Mouse (Mus musculus): Measurements from ENCODE around the gene Panx2.
A peak's percentile ranks its signal among the peaks of the same experiment; 100 is the strongest.

The Panx2 gene

DNA sequence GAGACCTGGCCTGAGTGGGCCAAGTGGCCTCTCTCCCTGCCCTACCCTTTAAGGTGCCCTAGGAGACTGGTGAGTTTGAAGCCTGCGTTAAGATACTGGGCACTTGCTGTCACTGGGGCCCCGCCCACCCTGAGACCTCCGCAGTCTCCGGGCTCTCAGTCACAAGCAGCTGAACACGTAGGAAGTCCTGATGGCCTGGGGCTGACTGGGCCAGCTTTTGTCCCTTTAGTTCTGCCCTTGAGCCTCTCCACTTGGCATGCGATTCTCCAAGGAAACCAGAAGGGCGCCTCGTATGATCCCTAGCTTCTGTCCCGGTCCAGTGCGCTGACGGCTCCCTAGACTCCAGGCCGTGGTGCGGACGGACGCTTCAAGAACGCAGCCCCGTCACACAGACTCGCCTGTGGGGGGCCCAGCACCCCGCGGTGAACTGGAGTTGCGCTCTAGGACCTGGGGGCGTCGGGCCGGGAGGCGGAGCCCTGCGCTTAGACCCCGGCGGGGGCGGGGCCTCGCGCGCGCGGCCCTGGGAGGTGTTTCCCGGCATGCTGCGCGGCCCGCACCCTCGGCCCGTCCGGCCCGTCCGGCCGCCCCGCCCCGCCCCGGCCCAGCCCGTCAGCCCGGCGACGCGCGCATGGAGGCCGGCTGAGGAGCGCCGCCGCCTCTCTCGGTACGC is 16.1 kb downstream of the Panx2 start:
- peak; percentile 85 for DNase-seq (ENCODE audit: low spot score)

DNA sequence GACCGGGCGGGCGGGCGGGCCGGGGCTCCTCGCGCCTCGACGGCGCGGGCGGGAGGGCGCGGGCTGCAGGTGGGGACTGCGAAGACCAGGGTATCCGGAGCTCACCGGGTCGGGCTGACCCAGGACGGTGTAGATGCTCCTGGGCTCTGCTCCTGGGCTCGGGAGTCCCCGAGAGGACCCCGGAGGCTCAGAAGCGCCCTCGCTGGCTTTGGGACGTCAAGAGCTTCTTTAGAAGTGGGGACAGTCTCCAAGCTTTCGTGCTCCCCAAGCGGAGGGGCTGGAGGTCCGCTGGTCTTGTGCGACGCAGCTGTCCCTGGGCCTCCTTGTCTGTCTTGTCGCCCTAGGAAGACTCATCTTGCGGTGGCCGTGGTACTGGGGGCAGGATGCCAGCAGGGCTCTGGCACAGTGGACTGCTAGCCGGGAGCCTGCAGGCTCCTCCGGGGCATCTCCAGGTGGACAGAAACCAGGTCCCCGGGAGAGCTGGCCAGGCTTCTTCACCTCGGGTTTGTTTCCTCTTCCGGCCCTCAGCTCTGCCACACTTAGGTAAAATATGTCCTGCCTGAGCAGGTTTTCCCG is 16.7 kb downstream of the Panx2 start:
- peak; percentile 58 for DNase-seq (ENCODE audit: low spot score)

DNA sequence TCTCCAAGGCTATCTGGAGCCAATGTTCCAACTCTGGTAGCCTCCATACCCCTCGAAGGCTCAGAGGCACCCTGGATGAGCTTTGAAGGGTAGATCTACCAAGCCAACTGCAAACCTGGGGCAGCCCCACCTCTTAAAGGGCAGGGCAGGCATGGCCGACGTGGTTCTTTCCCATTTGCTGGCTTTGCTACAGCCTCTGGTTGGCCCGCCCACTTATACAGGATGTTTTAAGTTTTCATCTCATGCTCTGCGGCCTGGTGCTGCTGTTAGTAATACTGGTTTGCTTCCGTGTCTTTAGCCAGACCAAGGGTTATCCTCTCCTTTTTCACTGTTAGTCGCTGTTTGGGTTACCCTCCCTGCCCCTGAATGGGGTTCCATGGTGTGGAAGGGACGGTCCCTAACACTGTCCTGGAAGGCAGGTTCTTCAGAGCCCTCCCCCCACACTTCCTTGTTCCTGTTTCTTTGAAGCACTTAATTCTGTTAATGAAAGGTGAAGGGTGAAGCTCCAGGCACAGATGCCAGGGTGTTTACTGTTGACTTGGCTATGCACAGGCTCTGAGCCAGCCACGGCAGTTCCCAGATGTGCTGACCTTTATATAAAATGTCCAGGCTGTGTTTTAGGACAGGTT is 18.8 kb downstream of the Panx2 start:
- DNase-seq (ENCODE audit: low spot score), result no peak

DNA sequence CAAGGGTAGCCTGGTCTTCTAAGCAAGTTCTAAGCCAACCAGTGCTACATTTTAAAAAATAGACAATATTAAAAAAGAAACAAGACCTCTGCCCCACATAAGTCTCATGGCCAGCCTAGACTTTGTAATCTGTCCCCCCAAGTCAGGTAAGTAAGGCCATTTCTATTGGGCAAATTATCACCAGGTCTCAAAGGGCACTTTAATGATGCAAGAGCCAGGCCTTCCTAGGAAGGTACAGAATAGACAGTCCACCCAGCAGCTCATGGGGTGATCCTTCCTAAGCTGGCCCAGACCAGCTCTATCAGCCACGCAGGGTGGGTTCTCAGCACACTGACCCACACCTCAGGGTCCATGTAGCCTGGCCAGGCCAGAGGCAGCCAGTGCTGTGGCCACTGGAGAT is 24.4 kb downstream of the Panx2 start:
- no peak for DNase-seq (ENCODE audit: low spot score)

DNA sequence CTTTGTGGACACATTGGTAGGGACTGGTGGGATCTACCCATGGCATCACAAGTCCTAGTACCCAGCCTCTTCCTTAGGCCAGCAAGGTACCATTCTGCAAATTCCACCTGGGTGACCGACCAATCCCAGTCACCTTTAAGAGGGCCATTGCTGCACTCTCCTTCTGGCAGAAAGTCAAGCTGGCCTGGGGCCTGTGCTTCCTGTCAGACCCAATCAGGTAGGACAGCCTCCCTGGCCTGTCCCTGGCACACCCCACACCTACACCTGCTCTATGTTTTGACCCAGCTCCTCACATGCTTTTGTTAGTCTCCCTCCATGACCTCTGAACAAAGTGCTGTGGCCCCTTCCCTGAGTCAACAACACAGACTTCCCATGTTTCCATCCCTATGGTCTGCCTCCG is 25.3 kb downstream of the Panx2 start:
- DNase-seq (ENCODE audit: low spot score), result no peak

DNA sequence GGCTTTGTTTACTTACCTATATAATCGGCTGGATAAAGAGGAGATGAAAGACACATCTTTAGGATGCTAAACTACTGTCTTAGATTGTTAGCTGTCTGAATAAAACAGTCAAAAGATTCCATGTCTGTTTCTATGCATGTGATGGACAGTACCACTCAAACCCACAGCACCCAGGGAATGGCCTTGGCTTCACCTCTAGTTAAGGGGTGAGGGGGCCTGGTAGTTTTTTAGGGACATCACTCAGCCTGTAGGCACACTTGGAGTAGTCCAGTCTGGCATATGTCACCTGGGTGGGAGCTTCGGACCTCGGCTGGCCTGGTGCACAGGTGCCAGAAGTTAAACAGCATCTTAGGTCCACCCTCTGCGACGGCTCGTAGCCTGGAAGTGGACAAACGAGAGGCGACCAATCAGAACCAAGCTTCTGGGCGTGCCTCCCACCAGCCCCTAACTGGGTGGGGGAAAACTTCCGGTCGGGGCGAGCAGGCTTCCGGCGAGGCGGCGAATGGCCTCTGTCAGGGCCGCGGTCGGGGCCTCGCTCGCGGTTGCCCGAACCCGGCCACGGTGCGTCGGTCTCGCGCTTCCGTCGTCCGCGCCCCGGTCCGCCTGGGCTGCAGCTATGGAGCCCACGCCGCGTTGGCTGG is 29.2 kb downstream of the Panx2 start, which contains the start of gene Selenoo:
Gene Selenoo, plus strand, starts transcription at position 478 of the 641 bp plus-strand sequence.
- DNase-seq (ENCODE audit: low spot score), result peak; percentile 89

DNA sequence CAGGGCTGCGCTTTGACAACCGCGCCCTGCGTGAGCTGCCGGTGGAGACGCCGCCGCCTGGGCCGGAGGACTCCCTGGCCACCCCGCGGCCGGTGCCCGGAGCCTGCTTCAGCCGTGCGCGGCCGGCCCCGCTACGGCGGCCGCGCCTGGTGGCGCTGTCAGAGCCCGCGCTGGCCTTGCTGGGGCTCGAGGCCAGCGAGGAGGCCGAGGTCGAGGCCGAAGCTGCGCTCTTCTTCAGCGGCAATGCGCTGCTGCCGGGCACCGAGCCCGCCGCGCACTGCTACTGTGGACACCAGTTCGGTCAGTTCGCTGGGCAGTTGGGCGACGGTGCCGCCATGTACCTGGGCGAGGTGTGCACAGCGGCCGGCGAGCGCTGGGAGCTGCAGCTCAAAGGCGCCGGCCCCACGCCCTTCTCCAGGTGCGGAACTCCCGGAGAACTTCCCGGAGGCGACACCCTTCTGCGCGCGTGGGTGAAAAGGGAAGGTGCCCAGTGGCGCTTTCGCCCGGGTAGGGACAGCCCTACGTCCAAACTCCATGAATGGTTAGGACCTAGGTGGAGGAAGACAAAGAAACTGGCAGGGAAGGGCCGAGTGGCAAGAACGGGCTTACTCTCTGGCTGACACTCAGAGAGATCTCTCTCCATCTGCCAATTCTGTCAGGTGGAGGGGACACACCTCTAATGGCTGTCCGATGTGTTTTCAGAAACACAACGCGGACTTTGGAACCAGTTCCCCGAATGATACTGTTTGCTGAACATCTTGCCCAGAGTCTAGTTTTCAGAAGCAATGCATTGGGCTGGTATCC is 29.9 kb downstream of the Panx2 start:
- DNase-seq (ENCODE audit: low spot score), result peak; percentile 45

DNA sequence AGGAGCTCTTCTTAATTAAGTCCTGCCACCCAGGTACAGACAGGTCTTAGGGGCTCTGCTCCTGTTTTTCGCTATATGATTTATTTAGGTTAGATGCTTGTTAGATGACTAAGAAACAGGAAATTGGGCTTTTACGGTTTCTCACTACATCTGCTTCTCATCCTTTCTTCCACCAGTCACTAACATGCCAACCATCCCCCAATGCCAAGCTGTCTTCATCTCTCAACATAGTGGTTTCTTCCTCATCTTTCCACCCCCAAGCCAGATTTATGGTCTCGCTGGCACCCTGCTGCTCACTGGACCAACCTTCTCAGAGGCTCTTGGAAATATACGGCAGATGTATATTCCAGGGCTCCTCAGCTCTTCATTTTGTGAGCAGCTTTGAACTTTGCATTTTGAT is 31.1 kb downstream of the Panx2 start:
- DNase-seq (ENCODE audit: low spot score), result no peak

DNA sequence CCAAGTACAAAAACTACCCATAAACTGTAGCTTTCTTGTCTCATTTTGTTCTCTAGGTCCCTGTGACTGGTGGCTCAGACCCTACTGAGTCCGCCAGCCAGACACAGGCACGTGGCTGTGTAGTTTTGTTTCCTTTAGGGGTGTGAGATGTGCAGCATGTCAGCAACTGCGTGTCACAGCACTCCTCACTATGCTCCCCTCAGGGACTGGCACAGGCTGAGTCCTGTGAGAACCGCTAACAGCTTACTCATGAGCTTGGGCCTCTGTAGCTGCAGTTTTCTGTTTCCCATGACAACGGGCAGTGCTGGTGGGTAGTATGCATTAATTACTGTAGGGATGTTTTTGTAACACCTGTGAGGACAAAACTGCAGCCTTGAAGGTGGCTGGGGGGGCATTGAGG is 32.6 kb downstream of the Panx2 start:
- no peak for DNase-seq (ENCODE audit: low spot score)

DNA sequence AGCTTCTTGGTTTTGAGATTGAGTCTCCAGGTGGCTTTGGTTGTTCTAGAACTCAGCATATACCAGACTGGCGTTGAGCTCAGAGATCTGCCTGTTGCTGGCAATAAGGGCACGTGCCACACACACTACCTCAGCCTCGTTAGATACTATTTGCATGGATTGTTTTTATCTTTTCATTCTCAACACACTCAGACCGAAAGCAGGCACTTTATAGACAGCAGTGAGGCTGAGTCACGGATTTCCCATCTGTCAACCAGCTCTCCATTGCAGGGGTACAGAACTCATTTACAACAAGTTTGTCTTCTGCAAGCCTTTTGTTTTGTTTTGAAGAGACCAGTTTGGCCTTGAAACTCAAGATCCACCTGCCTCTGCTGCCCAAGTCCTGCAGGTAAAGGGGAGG is 37.9 kb downstream of the Panx2 start:
- DNase-seq (ENCODE audit: low spot score), result no peak

DNA sequence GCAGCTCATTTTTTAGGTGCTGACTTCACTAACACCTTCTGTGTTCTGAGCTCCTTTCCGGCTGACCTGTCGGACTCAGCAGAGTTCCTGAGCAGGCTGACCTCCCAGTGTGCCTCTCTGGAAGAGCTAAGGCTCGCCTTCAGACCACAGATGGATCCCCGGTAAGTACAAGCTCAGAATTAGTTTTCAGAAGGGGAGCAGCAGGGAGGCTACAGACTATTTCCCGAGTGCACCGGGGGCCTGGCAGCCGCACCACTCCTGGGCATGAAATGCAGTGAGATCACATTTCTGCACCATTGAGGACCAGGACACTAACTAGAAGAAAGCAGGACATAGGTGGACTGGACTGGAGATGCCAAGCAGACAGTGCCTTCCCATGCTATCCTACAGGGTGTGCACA is 39.1 kb downstream of the Panx2 start:
- no peak for DNase-seq (ENCODE audit: low spot score)

DNA sequence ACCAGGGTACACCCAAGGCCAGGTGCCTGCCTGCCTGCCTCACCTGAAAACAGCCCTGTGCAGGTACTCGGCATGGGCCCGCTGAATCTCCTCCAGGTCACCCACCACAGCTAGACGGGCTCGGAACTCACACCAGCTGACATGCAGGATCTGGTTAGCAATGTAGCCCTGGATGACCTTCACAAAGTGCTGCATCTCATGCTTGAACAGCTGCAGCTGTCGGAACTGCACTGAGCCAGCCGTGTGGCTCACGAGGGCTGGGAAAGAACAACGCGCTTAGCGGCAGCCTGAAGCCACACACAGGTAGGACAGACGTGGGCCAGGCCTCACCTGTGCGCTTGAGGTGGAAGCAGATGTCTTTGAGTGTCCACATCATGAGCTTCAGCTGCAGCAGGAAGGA is 41.3 kb downstream of the Panx2 start:
- DNase-seq (ENCODE audit: low spot score), result no peak

DNA sequence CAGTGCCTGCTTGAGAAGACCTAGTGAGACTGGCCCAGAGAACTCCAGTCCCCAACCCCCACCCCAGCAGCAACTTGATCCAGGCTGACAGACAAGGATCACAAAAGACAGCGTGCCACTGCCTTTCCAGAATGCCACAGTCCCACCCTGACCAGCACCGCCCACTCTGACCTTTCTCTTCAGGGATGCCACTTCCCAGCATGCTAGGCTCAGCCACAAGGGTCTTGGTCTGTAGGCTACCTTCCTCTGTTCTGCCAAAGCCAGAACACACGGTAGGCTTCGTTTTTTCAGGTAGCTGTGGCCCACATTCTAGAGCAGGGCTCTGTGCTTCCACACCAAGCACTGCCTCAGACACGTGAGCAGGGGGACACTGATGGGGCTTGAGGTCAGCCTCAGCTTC is 43.1 kb downstream of the Panx2 start:
- DNase-seq (ENCODE audit: low spot score), result no peak

DNA sequence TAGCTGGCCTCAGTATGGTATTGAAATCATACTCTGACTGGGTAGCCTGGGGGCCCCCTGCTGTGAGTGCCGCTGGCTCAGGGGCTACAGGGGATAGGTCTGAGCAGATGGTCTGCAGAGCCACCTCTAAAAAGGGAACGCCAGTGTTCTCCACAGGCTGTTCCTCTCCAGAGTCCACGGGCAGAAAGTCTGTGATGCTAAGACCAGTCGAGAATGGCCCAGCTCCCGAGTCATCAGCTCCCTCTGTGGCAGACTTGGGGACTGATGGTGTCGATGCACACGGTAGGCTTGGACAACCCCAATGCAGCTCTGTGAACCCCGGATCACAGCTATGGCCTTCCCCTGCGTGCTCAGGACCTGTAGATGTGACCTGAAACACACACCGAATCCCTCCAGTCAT is 44.4 kb downstream of the Panx2 start:
- DNase-seq (ENCODE audit: low spot score), result no peak

DNA sequence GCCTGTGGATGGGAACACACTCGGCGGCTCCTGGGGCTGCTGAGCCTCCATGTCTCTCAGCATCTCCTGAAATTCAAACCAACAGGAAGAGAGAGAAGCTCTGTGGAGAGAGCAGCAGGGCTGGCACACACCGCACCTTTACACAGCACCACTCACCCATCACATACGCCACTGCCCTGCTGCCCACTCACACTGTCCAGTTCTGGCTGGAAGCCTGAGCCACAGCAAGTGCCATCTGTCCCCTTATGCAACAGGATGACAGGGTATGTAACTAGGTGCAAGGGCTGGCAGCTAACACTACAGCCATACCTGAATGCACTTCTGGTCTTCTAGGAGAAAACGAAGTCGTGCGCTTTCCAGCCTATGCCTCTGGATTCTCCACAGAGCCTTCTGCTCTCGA is 44.9 kb downstream of the Panx2 start:
- DNase-seq (ENCODE audit: low spot score), result no peak

DNA sequence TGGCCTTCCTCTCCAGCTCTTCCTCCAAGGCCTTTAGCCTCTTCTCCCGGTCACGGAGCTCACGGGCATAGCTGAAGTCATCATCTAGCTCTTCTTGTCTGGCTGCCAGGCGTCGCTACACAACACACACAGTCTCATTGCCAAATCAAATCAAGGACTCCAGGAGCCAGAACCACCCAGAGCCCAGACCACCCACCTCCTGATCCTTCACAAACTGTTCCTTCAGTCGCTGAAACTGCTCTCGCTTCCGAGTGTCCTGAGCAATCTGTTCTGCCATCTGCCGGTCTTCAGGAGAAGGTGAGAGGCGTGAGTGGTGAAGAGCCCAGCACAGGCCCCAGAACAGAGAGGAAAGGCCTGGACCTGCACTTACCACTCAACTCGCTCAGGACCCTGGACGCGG is 46.5 kb downstream of the Panx2 start:
- DNase-seq (ENCODE audit: low spot score), result no peak

DNA sequence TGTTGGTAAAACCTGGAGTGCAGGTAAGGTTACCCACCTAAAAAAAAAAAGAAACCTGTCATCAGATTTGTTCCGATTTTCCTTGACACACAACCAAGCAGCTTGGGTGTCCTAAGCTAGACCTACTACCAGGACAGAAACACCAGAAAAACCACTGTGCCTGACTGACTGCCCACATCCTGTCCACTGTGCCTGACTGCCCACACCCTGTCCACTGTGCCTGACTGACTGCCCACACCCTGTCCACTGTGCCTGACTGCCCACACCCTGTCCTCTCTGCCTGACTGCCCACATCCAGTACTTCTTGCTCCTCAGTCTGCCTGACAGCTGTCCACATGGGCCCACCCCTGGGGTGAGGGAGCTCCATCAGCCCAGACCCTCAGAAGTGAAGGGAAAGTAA is 47.4 kb downstream of the Panx2 start:
- DNase-seq (ENCODE audit: low spot score), result no peak

DNA sequence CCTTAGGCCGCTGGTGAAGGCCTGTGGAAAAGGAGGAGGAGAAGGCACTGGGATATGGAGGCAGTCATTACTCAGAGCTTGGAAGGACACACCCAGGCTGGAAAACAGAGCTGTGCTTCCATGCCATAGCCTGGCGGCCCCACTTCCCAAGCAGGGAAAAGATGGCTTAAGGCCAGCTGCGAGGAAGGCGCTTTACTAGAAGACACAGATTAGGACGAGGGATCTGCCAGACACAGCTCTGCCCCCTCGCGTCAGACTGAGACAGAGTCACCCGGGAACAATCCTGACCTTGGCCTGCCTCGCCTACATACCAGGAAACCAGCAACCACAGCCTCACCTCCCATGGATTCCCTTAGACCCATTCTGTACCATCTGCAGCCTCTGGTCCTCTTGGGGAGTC is 50.6 kb downstream of the Panx2 start:
- DNase-seq (ENCODE audit: low spot score), result peak; percentile 37

DNA sequence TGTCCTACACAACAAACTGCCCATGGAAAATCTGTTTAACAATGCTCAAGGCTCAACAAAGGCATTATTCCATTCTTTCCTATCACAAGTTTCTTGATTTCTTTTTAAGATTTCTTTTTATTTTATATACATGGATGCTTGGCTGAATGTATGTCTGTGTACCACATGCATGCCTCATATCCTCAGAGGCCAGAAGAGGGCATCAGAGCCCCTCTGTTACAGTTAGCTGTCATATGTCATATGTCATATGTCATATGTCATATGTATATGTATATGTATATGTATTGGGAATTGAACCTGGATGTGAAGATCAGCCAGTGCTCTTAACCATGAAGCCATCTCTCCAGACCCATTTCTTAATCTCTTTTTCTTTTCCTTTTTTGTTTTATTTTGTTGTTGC is 58.5 kb downstream of the Panx2 start:
- DNase-seq (ENCODE audit: low spot score), result no peak

DNA sequence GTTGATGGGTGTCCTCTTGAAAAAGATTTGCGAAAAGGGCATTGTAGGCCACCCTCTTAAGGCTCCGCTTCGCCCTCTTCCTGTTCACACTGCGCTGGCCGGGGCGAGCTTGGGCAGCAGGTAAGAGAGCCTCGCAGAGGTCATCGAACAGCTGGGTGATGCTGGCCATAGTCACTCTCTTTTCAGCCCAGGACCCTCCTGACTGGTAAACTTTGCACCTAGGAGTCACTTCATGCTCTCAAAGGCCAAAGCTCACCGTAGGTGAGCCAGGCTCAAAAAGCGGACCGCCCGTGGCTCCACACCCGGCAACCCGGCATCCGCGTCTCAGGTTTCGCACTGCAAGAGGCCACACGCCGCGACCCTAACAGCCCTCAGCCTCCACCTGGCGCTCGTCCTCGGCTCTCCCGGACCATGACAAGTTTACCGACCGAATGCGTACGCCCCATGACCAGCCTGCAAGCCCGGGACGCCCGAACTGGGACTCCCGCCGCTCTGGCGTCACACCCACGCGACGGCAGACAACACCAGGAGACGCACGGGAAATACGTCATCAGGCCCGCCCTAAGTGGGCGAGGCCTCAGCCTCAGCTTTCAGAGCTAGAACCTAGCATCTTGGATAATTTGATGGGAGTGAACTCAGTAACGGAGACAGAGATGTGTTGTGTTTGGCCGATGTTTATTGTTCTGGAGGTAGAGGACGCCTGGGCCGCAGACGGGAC is 63.3 kb downstream of the Panx2 start, which contains the start of gene Tubgcp6:
Gene Tubgcp6, minus strand, starts transcription at position 464 of the 718 bp plus-strand sequence.
- peak; percentile 94 for DNase-seq (ENCODE audit: low spot score)
